Mouse (Mus musculus): ENCODE data around the gene Dennd4b.
"Not testable (repeated sequence)": the region's sequence is repeated elsewhere in the genome, so short reads cannot be mapped to it uniquely, and the experiment has no call there.

- not testable (repeated sequence) for TF ChIP-seq TCF3 (IDR thresholded peaks at IDR 0.05; ENCODE audit: insufficient read length, low read depth); POLR2A (IDR thresholded peaks at IDR 0.05; ENCODE audit: insufficient read length, low read depth); CEBPB (IDR thresholded peaks at IDR 0.05; ENCODE audit: insufficient read depth, poor library complexity, severe bottlenecking); MAX (IDR thresholded peaks at IDR 0.05; ENCODE audit: low read depth); POLR2AphosphoS2 (IDR thresholded peaks at IDR 0.05; ENCODE audit: insufficient read length, low read depth); USF1 (IDR thresholded peaks at IDR 0.05; ENCODE audit: low read depth); TCF12 (IDR thresholded peaks at IDR 0.05; ENCODE audit: insufficient read depth, poor library complexity, severe bottlenecking); MYOG (IDR thresholded peaks at IDR 0.05; ENCODE audit: control insufficient read depth in 1 of 3, insufficient read depth in 1 of 3, insufficient read length in 2 of 3, low read depth in 2 of 3); MYOD1 (IDR thresholded peaks at IDR 0.05; ENCODE audit: control insufficient read depth in 1 of 3, insufficient read length in 2 of 3, low read depth in 2 of 3); E2F4 (IDR thresholded peaks at IDR 0.05; ENCODE audit: insufficient read depth); REST (IDR thresholded peaks at IDR 0.05; ENCODE audit: insufficient read depth, insufficient read length)
Observed at GRCm38 (mm10) chr3:90289403-90289802, 24.4 kb downstream of the Dennd4b start.

Measured in myocyte (in vitro differentiated cells).